8 mouse cellular contexts compared by ENCODE assay signal in the genomic region with DNA sequence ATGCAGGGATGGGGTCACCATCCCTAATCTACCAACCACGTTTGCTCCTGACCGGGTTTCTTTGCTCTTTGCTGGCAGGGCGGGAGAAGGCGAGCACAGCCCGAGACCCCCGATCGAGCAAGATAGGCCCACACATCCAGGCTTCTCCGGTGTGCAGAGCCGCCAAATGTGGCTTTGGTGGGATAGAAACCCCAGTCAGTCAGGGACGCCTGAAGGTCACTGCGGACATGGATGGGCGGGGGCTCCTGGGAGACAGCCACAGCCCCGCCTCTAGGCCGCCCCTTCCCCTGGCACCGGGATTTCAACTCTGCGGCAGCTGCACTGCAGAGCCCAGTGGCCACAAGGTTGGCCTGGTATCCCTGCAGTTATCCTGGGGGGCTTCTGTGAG. TPM values are rescaled to one million over a fixed set of nuclear protein-coding genes. Genes with fewer than 3 reads are reported as not detected.
DNase-seq lines count a peak whose midpoint lies in the region; ATAC-seq and TF ChIP-seq lines count a peak whose summit lies in the region.

No protein-coding gene starts in this region.

- no peak for ATAC-seq in heart, embryonic 11.5 days (replicated peaks; ENCODE audit: insufficient number of reproducible peaks, low FRiP score, low TSS enrichment)
- ATAC-seq in forebrain, embryonic 12.5 days (ENCODE audit: low FRiP score), result peak; percentile 63
- no peak for ATAC-seq in liver, embryonic 15.5 days (ENCODE audit: insufficient read depth)

- peaks cover 39% of the 10 kb centered on the region for H3K27me3 ChIP-seq in heart, embryonic 11.5 days (ENCODE audit: control insufficient read depth, insufficient read depth, low read length)
- H3K27me3 ChIP-seq in E14TG2a.4 (ENCODE audit: insufficient read depth, low read length), result peaks cover 72% of the 10 kb centered on the region
- peaks cover 55% of the 10 kb centered on the region for H3K27me3 ChIP-seq in forebrain, embryonic 12.5 days
- H3K27me3 ChIP-seq in liver, embryonic 15.5 days, result peaks cover 80% of the 10 kb centered on the region

- intact Hi-C loops in gastrocnemius, postnatal 14 days (cut with DNase I; ENCODE audit: low total_unique reads), result no loop called here

- H3K4me3 ChIP-seq in heart, embryonic 11.5 days (ENCODE audit: low read depth, low read length), result peak overlapping the region; percentile 40
- H3K4me3 ChIP-seq in E14TG2a.4 (replicated peaks; ENCODE audit: low read length), result peak overlapping the region; percentile 83
- H3K4me3 ChIP-seq in forebrain, embryonic 12.5 days (replicated peaks), result peak overlapping the region; percentile 48
- H3K4me3 ChIP-seq in liver, embryonic 15.5 days (replicated peaks), result no peak overlapping the region

- DNase-seq in heart, adult 18-20 months, result no peak
- no peak for DNase-seq in adrenal gland, adult 18-20 months (ENCODE audit: low spot score in 2 of 2)
- no peak for DNase-seq in gastrocnemius, postnatal 14 days
- no peak for DNase-seq in adrenal gland, adult 8-10 months

- 1% methylated on average over 16 of the region's 16 CpGs for WGBS in heart, embryonic 11.5 days (ENCODE audit: insufficient replicate concordance)
- 2% methylated on average over 16 of the region's 16 CpGs for WGBS in forebrain, embryonic 12.5 days
- WGBS in liver, embryonic 15.5 days (ENCODE audit: insufficient replicate concordance), result 4% methylated on average over 16 of the region's 16 CpGs

- peak overlapping the region; percentile 79 for H3K4me2 ChIP-seq in heart, embryonic 11.5 days
- peak overlapping the region; percentile 85 for H3K4me2 ChIP-seq in forebrain, embryonic 12.5 days
- H3K4me2 ChIP-seq in liver, embryonic 15.5 days, result 0 out of 2 replicates have a peak overlapping the region, but pooled peaks have one; percentile 25

- no peak for TF ChIP-seq CTCF in E14TG2a.4 (conservative IDR thresholded peaks at IDR 0.05; ENCODE audit: low read length)

- no peak overlapping the region for H3K27ac ChIP-seq in heart, embryonic 11.5 days (ENCODE audit: low read depth, low read length)
- 0 out of 2 replicates have a peak overlapping the region, but pooled peaks have one; percentile 4 for H3K27ac ChIP-seq in forebrain, embryonic 12.5 days
- no peak overlapping the region for H3K27ac ChIP-seq in liver, embryonic 15.5 days (replicated peaks)

- H3K9ac ChIP-seq in heart, embryonic 11.5 days (ENCODE audit: low read depth, low read length), result no peak overlapping the region
- peak overlapping the region; percentile 33 for H3K9ac ChIP-seq in forebrain, embryonic 12.5 days
- no peak overlapping the region for H3K9ac ChIP-seq in liver, embryonic 15.5 days

- no peaks in the 10 kb centered on the region for H3K36me3 ChIP-seq in heart, embryonic 11.5 days (ENCODE audit: control insufficient read depth, insufficient read depth, low read length)
- no peaks in the 10 kb centered on the region for H3K36me3 ChIP-seq in E14TG2a.4 (ENCODE audit: insufficient read depth, low read length)
- H3K36me3 ChIP-seq in forebrain, embryonic 12.5 days (replicated peaks), result no peaks in the 10 kb centered on the region
- H3K36me3 ChIP-seq in liver, embryonic 15.5 days (replicated peaks), result no peaks in the 10 kb centered on the region

- peaks cover 7% of the 10 kb centered on the region; the same call in 1 of the 2 replicates for H3K4me1 ChIP-seq in heart, embryonic 11.5 days (ENCODE audit: control insufficient read depth, insufficient read depth, low read length)
- peaks cover 22% of the 10 kb centered on the region for H3K4me1 ChIP-seq in E14TG2a.4 (replicated peaks; ENCODE audit: low read depth, low read length)
- peaks cover 8% of the 10 kb centered on the region for H3K4me1 ChIP-seq in forebrain, embryonic 12.5 days
- H3K4me1 ChIP-seq in liver, embryonic 15.5 days (replicated peaks), result no peaks in the 10 kb centered on the region; the same call in 1 of the 2 replicates

- H3K9me3 ChIP-seq in heart, embryonic 11.5 days (replicated peaks; ENCODE audit: control insufficient read depth, low read length), result no peaks in the 10 kb centered on the region
- no peaks in the 10 kb centered on the region for H3K9me3 ChIP-seq in E14TG2a.4 (ENCODE audit: low read length)
- H3K9me3 ChIP-seq in forebrain, embryonic 12.5 days, result no peaks in the 10 kb centered on the region
- no peaks in the 10 kb centered on the region for H3K9me3 ChIP-seq in liver, embryonic 15.5 days (replicated peaks)

RNA-seq across cellular contexts. Expression of a gene that starts 0.4 kb away (rescaled TPM):
- 0.59 and 0.93 TPM in 2 replicates for polyA plus RNA-seq in heart, embryonic 11.5 days (2014; fragmentation: Nextera tagmentation; extraction: Ambion mirVana)
- total RNA-seq in heart, adult 18-20 months (2021), result under 1 TPM in 1 of 2 experiments, not detected in 1; 0.21 TPM
- 12.3 and 12.5 TPM in 2 replicates for polyA plus RNA-seq in forebrain, embryonic 12.5 days (2016; fragmentation: Nextera tagmentation; extraction: Ambion mirVana)
- 0.08 TPM in 1 of 2 replicates, not detected in the other for polyA plus RNA-seq in liver, embryonic 15.5 days (2015; fragmentation: Nextera tagmentation; extraction: Ambion mirVana)
- 1 to 10 TPM; 1.8 to 3.4 TPM for total RNA-seq in adrenal gland, adult 18-20 months (2021)
- under 1 TPM; 0.20 to 0.43 TPM for total RNA-seq in gastrocnemius, postnatal 14 days (2021)
- 1 to 10 TPM; 2.0 to 4.7 (median 3.6) TPM for total RNA-seq in adrenal gland, adult 8-10 months (2022)

Comparison
In these comparisons a context has a peak if more than half of its experiments do, and no peak if none do; other contexts are left out.
1. H3K4me2 ChIP-seq: peak in every context shown above with its lines; median percentile 85 in forebrain, embryonic 12.5 days; 79 in heart, embryonic 11.5 days; 25 in liver, embryonic 15.5 days.